Mouse (Mus musculus) cerebellum, adult 9-10 months (tissue): Measurements from ENCODE around the gene Clock.

Experiments
- DNase-seq: peaks from one replicate; pipeline ENCODE4 v3.0.0; 2022

Gene Clock

DNA sequence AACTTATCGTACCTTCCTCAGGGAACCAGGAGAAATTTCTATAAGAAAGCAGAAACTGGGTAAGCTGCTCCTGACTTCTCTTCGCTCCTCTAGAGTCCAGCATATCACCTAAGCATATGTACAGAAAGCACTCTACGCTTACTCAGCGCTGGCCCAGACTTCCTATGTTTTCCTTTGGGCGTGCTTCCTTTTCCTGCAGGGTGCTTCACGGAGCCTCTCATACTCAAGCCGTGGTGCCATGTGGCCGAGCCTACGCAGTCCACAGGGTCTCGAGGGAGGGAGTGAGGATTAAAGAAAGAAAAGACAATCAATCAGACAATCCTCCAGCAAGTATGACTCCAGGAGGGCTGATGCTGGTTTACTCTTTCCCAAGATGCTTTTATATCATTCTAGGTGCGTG lies 127.8 kb downstream of the Clock start:
- DNase-seq = no peak

DNA sequence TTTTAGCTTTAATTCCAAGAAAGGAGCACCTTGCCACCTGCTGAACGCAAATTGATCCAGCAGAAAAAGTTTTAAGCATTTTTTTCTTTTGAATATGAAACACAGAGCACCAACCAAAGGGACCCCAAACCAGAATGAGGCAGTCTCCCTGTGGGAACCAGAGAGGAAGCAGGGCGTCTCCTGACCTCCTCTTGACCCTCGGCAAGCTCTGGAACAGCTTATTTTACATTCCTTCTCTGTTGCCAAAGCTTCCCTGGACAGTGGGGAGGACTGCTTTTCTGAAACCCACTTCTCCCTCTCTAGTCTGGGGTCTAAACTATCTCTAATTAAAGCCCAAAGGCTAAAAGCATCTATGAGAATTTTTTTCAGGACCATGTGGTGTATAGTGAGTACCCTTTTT lies 128.2 kb downstream of the Clock start:
- DNase-seq = no peak

DNA sequence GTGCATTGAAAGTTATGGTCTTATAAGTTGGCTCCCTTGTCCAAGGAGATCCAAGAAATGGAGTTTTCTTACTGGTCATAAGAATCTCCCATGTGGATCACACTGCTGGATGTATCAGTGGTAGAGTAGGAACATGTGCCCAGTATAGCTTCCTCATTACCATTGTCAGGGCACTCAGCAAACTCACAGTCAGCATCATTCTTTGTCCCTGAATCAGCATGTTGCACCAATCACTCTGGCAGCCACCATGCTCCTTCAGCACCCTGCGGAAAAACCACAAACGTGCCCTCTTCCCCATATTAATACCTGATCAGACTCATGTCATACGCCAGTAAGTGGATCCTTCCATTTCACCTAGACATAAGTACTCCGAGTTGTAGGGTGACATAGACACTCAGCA lies 129.5 kb downstream of the Clock start:
- DNase-seq = no peak

DNA sequence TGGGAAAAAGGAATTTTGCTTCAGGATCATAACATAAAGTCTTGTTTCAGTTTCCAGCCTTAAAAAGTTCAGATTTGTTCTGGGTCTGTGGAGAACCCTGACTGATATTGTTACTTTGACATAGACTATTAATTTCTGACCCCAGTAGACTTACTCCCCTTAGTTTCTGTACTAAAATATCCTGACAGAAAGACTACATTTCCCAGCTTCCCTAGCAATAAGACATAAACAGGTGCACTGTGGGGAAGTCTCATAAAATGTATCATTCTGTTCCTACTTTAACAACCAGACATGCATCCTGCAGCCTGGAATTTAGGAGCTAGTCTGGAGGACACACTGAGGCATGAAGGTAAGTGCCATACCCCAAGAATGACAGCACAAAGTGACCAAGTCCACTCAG lies 133.6 kb downstream of the Clock start:
- DNase-seq = no peak

DNA sequence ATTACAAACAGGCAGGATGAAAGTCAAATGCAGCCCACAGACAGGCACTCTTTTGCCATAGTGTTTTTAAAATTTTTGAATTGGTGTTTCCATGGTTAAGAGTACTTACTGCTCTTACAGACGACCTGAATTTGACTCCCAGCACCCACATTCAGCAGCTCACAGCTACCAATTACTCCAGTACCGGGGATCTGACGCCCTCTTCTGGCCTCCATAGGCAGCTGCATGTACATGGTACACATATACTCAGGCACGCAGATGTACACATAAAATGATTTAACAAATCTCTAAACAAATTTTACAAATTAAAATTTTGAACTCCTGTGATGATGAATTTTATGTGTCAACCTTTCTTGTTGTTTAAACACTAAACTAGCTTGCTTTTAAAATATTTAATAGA lies 134.1 kb downstream of the Clock start:
- no peak for DNase-seq

DNA sequence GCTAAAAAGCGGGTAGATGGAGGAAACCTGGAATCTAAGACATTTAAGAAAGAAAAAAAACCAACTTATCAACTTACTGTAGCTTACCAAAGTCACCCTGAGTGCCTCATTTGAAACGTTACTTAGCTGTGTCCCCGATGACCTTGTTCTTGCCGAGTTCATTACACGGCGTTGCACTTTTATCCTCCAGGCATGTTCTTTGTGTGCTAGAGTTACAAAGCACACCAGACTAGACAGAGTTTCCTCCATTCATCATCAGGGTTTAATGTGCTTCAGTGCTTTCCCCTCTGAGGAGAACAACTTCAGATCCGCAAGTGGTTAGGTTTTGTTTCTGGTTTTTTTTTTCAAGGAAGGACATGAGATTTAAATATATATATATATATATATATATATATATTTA lies 139.8 kb downstream of the Clock start:
- DNase-seq = no peak

DNA sequence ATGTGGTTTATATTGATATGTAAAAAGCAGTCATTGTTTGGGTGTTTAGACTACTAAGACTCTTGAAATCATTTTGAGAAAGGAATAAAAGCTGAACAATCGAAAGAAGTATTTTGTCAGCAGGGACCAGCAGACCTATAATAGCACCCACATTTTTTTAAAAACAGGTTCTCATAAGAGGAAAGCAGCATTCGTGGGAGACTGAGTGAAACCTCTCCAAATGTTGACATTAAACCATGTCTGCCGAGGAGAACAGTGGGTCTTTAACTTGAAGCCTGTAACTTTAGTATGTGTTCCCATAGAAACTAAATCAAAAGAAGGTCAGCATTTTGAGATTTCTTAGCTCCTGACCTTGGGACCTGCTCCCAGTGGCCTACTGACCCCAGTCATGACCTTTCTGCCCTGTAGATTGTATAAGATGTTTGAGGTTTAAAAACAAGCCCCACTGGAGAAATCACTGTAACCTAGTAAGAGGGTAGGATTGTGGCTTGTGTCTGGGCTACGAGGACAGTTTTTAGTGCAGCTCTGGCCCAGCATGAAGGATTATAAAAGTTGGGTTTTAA lies 140.7 kb downstream of the Clock start:
- DNase-seq = no peak

DNA sequence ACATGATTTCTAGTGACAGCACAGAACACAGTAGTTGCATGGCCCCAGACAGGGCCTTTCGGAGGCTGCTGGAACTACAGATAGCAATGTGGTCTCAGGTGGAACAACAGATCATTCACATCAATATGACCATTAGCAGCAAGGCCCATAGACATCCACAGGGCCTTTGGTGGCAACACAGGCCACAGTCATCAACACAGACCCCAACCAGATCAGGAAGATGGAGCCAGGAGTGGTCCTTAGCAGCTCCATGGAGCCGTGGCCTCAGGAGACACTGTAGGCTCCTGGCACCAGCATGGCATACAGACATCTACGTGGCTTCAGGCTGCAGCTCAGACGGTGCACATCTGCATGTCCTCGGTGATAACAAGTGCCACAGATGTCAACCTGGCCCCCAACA lies 141.7 kb downstream of the Clock start:
- no peak for DNase-seq

DNA sequence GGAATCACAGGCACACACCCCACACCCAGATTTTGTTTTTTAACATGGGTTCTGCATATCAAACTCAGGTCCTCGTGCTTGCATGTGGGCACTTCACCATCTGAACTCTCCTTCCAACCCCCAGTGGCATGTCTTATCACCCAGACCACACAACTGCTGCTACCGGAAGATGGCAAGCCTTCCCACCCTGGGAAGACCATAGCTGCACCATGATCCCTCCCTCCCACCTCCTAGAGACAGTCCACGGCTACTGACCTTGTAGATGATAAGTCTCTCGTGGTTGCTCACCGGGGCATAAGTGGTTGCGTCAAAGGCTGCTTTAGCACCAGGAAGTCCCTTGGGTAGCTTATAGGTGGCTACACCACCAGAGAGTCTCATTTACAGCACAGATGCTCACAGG lies 143.1 kb downstream of the Clock start:
- DNase-seq = no peak

DNA sequence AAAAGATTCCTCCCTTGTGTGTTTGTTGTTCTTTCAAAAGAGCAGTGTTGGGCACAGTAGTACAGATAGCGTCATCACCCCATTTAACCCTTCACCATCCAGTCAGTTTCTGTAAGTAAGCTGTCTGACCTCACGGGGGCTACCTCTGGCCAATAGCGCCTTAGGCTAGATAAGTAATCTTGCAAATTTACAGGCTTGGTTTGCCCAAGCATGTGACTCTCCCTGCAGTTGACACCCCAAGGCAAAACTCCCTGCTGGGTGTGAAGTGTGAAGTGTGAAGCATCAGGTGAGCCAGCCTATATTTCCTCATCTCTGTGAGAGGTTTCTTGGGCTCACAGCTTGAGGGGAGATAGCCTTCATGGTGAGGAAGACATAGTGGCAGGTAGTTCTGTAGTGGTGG lies 144.5 kb downstream of the Clock start:
- no peak for DNase-seq
